Mouse (Mus musculus) embryo, embryonic 10.5 days (tissue): ENCODE data around the gene Taar8c.

ENCODE experiments used
- DNase-seq: peaks from one replicate; pipeline ENCODE4 v3.0.0-alpha.2; 2015; ENCODE audit warnings: low spot score

Taar8c gene

DNA sequence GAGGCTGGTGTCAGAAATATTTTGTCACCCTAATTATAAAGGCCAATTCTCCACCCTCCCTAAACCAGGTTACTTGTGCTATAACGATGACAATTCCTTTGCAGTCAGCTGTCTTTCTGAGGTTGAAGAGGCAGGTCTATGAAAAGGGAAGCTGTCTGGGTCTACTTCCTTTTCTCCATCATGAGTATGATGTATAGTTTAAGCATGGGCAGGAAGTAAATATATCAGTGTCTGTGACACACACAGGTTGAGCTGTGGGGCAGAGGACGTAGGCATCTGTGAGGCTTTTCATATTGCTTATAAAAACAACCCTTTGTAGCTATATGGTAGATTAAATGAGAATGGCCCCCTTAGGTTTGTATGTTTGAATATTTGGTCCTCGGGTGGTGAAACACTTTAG, 42.7 kb downstream of the Taar8c start:
- no peak for DNase-seq

DNA sequence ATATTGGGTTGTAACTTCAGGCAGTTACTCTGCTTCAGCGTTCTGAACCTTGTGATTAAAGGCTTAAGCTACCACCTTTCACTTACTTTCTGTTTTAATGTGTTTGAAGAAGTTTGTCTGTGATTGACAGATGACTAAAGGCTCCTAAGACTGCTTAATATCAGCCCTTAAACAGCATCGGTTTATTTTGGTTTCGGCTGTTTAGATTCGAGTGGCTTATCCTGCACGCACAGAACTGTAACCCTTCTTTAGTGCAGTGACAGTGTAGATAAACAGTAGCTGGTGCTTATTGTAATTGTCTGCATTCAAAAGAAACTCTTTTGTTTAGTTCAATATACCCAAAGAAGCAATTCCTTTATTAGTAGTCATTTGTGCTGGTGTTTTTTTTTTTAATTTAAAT, 49.7 kb downstream of the Taar8c start:
- DNase-seq: no peak
